8 mouse cellular contexts compared by ENCODE assay signal in the genomic region with DNA sequence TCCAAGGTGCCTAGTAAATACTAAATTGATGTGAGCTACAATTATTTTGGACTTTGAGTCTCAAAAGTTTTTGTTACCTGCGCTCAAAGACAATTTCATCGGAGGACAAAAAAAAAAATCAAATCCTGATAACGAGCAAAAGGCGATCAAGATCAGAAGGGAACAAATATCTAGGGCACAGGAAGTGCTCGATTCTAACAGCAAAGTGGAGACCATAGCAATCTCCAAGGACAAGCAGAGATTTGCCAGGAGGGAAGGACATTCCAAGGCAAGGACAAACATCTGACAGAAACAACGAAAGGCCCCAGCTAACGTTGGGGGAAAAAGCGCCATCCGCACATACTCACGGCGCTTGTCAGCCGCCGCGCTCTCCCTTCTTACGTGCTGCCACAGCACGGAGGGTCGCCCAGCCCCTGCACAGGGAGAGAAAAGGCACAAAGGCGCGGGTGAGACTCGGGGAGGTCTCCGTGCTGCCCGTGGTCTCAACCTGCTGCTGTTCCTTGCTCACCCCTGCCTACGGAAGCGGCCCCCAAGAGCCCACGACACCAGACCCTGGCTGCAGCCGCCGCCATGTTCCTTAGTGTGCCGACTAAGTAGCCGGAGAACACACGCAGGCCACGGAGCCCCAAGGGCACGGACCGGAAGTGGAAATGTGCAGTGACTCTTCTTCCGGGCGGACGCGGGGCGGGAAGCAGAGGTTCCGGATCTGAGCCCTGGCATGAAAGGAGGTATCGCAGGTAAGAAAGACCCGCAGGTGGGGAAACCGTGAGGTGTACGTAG. TPM values are rescaled to one million over a fixed set of nuclear protein-coding genes. Genes with fewer than 3 reads are reported as not detected.
DNase-seq lines count a peak whose midpoint lies in the region; ATAC-seq and TF ChIP-seq lines count a peak whose summit lies in the region.

A gene (plus strand): TSS at position 665 of the 780 bp plus-strand sequence.
A gene (minus strand): TSS at position 752 of the 780 bp plus-strand sequence.

- H3K9ac ChIP-seq in MEL (ENCODE audit: control insufficient read depth, low read depth, low read length, poor library complexity, severe bottlenecking): peak within 1 kb of the TSS; percentile 91
- H3K9ac ChIP-seq in forebrain, postnatal 0 days: peak within 1 kb of the TSS; percentile 93
- peak within 1 kb of the TSS; percentile 99 for H3K9ac ChIP-seq in lung, postnatal 0 days (replicated peaks; ENCODE audit: low read depth)

- H3K9me3 ChIP-seq in MEL (replicated peaks; ENCODE audit: insufficient read depth, low read length): no peaks in the 10 kb centered on the region
- H3K9me3 ChIP-seq in forebrain, postnatal 0 days (ENCODE audit: low read length): no peaks in the 10 kb centered on the region
- no peaks in the 10 kb centered on the region for H3K9me3 ChIP-seq in lung, postnatal 0 days (ENCODE audit: low read length)

- peak within 1 kb of the TSS; percentile 72 for H3K27ac ChIP-seq in MEL (ENCODE audit: control insufficient read depth, low read depth, low read length)
- H3K27ac ChIP-seq in cerebellum, adult 2 months (ENCODE audit: insufficient read depth, low read length): peak within 1 kb of the TSS; percentile 97
- H3K27ac ChIP-seq in forebrain, postnatal 0 days (ENCODE audit: low read depth, low read length): peak within 1 kb of the TSS; percentile 96
- peak within 1 kb of the TSS; percentile 91 for H3K27ac ChIP-seq in lung, postnatal 0 days (ENCODE audit: low read length)

- ATAC-seq in forebrain, postnatal 0 days: peak; percentile 97
- peak; percentile 96 for ATAC-seq in lung, postnatal 0 days

- peak within 1 kb of the TSS; percentile 73 for H3K4me2 ChIP-seq in forebrain, postnatal 0 days (ENCODE audit: low read depth)
- H3K4me2 ChIP-seq in lung, postnatal 0 days (replicated peaks; ENCODE audit: low read depth, low read length): peak within 1 kb of the TSS; percentile 74

- peak in 1 of 2 experiments; percentile 40; a peak in 1 of 4 replicates for TF ChIP-seq EP300 in MEL (IDR thresholded peaks at IDR 0.05; ENCODE audit: low read depth in 1 of 2, low read length in 2 of 2)
- TF ChIP-seq EP300 in lung, postnatal 0 days (IDR thresholded peaks at IDR 0.05): no peak

- peaks cover 5 to 16% of the 10 kb centered on the region in 2 experiments for H3K36me3 ChIP-seq in MEL (ENCODE audit: control insufficient read depth in 1 of 2, insufficient read depth in 2 of 2, low read length in 2 of 2)
- H3K36me3 ChIP-seq in forebrain, postnatal 0 days (ENCODE audit: insufficient read depth): peaks cover 36% of the 10 kb centered on the region
- peaks cover 5% of the 10 kb centered on the region for H3K36me3 ChIP-seq in lung, postnatal 0 days (ENCODE audit: insufficient read depth, low read length)

- no peaks in the 10 kb centered on the region for H3K27me3 ChIP-seq in MEL (ENCODE audit: control insufficient read depth in 1 of 2, insufficient read depth in 2 of 2, low read length in 2 of 2)
- no peaks in the 10 kb centered on the region for H3K27me3 ChIP-seq in cerebellum, adult 2 months (ENCODE audit: control insufficient read depth, insufficient read depth, low read length)
- H3K27me3 ChIP-seq in forebrain, postnatal 0 days (ENCODE audit: insufficient read depth, low read length): no peaks in the 10 kb centered on the region
- H3K27me3 ChIP-seq in lung, postnatal 0 days (replicated peaks; ENCODE audit: insufficient read depth, low read length): no peaks in the 10 kb centered on the region

- peaks cover 19% of the 10 kb centered on the region for H3K79me2 ChIP-seq in MEL (ENCODE audit: control insufficient read depth, insufficient read depth, low read length, poor library complexity)

- 0 out of 6 replicates have a peak, but pooled peaks of 1 of the 3 experiments have one; percentile 1 for TF ChIP-seq CTCF in MEL (IDR thresholded peaks at IDR 0.05 in 2 of 3, conservative IDR thresholded peaks at IDR 0.05 in 1 of 3; ENCODE audit: control insufficient read depth in 1 of 3, insufficient read depth in 1 of 3, low read depth in 2 of 3, low read length in 3 of 3, poor library complexity in 1 of 3, severe bottlenecking in 1 of 3)
- TF ChIP-seq CTCF in cerebellum, adult 2 months (IDR thresholded peaks at IDR 0.05; ENCODE audit: borderline replicate concordance, insufficient read depth, low read depth, low read length): no peak
- TF ChIP-seq CTCF in forebrain, postnatal 0 days (IDR thresholded peaks at IDR 0.05; ENCODE audit: low read depth): no peak
- TF ChIP-seq CTCF in lung, postnatal 0 days (IDR thresholded peaks at IDR 0.05): no peak

- peak; percentile 96 for DNase-seq in MEL (ENCODE audit: low read depth, low spot score)
- DNase-seq in cerebellum, adult 2 months: peak; percentile 89 to 92
- peak; percentile 95 for DNase-seq in forebrain, postnatal 0 days
- peak; percentile 91 for DNase-seq in heart, postnatal 4 days
- peak; percentile 71 for DNase-seq in layer of hippocampus, adult 9-10 months (ENCODE audit: low spot score)
- DNase-seq in lung, postnatal 0 days (ENCODE audit: low spot score): peak; percentile 94
- peak; percentile 82 for DNase-seq in ovary, postnatal 14 days (ENCODE audit: low spot score)
- DNase-seq in thymus, postnatal 14 days: peak; percentile 90

- no peak for TF ChIP-seq RAD21 in MEL (IDR thresholded peaks at IDR 0.05; ENCODE audit: low read depth, low read length)

- WGBS in cerebellum, adult 2 months: under 1% methylated on average over 43 of the region's 43 CpGs
- WGBS in forebrain, postnatal 0 days: 3% methylated on average over 43 of the region's 43 CpGs
- 2% methylated on average over 43 of the region's 43 CpGs for WGBS in lung, postnatal 0 days

- H3K4me1 ChIP-seq in MEL (ENCODE audit: control insufficient read depth in 1 of 2, insufficient read depth in 2 of 2, low read length in 2 of 2): peaks cover 0 to 8% of the 10 kb centered on the region in 2 experiments; a peak in 2 of 4 replicates
- peaks cover 8% of the 10 kb centered on the region for H3K4me1 ChIP-seq in cerebellum, adult 2 months (ENCODE audit: control insufficient read depth, insufficient read depth, low read length)
- peaks cover 8% of the 10 kb centered on the region for H3K4me1 ChIP-seq in forebrain, postnatal 0 days (ENCODE audit: insufficient read depth)
- peaks cover 11% of the 10 kb centered on the region; the same call in 1 of the 2 replicates for H3K4me1 ChIP-seq in lung, postnatal 0 days (ENCODE audit: insufficient read depth, low read depth, low read length)

- TF ChIP-seq POLR2A in MEL (IDR thresholded peaks at IDR 0.05; ENCODE audit: control insufficient read depth in 1 of 2, insufficient read depth in 1 of 2, low read depth in 1 of 2, low read length in 2 of 2, poor library complexity in 1 of 2): peak; percentile 96 to 97
- peak; percentile 90 for TF ChIP-seq POLR2A in cerebellum, adult 2 months (IDR thresholded peaks at IDR 0.05; ENCODE audit: borderline replicate concordance, insufficient read depth, low read length)

- peak within 1 kb of the TSS; percentile 74 to 91 for H3K4me3 ChIP-seq in MEL (ENCODE audit: control insufficient read depth in 1 of 2, insufficient read depth in 1 of 2, low read depth in 2 of 2, low read length in 2 of 2)
- H3K4me3 ChIP-seq in cerebellum, adult 2 months (replicated peaks; ENCODE audit: insufficient read depth, low read depth, low read length): peak within 1 kb of the TSS; percentile 99
- H3K4me3 ChIP-seq in forebrain, postnatal 0 days (ENCODE audit: low read depth, low read length): peak within 1 kb of the TSS; percentile 83
- H3K4me3 ChIP-seq in lung, postnatal 0 days (ENCODE audit: low read depth, low read length): peak within 1 kb of the TSS; percentile 93

TF ChIP-seq in MEL, 35 proteins besides CTCF, POLR2A, EP300 and RAD21 (continues in another document):
- TF ChIP-seq MAX (IDR thresholded peaks at IDR 0.05; ENCODE audit: low read length) (peak; percentile 48; the same call in 1 of the 2 replicates), GATA1 (IDR thresholded peaks at IDR 0.05; ENCODE audit: low read depth, low read length) (peak; percentile 74), GABPA (IDR thresholded peaks at IDR 0.05; ENCODE audit: low read depth, low read length) (no peak), CHD2 (IDR thresholded peaks at IDR 0.05; ENCODE audit: low read length) (no peak), NELFE (IDR thresholded peaks at IDR 0.05; ENCODE audit: low read depth, low read length) (peak; percentile 94), TAL1 (IDR thresholded peaks at IDR 0.05; ENCODE audit: low read length) (no peak), SIN3A (IDR thresholded peaks at IDR 0.05; ENCODE audit: low read length) (peak; percentile 89), NRF1 (IDR thresholded peaks at IDR 0.05; ENCODE audit: insufficient read depth, low read depth, low read length, poor library complexity, severe bottlenecking) (no peak), ZNF384 (IDR thresholded peaks at IDR 0.05; ENCODE audit: low read depth, low read length) (peak; percentile 71), ZKSCAN1 (IDR thresholded peaks at IDR 0.05; ENCODE audit: low read depth, low read length) (no peak), MEF2A (IDR thresholded peaks at IDR 0.05; ENCODE audit: extremely low read depth, insufficient replicate concordance, low read depth, low read length, poor library complexity, severe bottlenecking) (no peak), POLR2AphosphoS2 (IDR thresholded peaks at IDR 0.05; ENCODE audit: low read length) (peak; percentile 94), UBTF (IDR thresholded peaks at IDR 0.05; ENCODE audit: borderline replicate concordance, insufficient read depth, low read depth, low read length) (0 out of 2 replicates have a peak, but pooled peaks have one; percentile 40)

RNA-seq across cellular contexts. Expression of the first gene that starts in this region (rescaled TPM):
- 18.0 and 21.9 TPM in 2 replicates for total RNA-seq in MEL (2012; rRNA removed)
- 10 to 100 TPM in 1 of 2 experiments, not detected in 1; 23.1 TPM for polyA plus RNA-seq in MEL (2012; ENCODE audit: insufficient read depth in 1 of 2, insufficient read length in 2 of 2, low read depth in 1 of 2, low replicate concordance in 2 of 2, missing spikeins in 1 of 2)
- polyA plus RNA-seq in cerebellum, adult 2 months (2012; rRNA removed): 33.1 and 33.7 TPM in 2 replicates
- 49.5 and 59.4 TPM in 2 replicates for total RNA-seq in forebrain, postnatal 0 days (2014; rRNA removed)
- polyA plus RNA-seq in forebrain, postnatal 0 days (2015; fragmentation: Nextera tagmentation; extraction: Ambion mirVana): 54.3 and 60.3 TPM in 2 replicates
- total RNA-seq in heart, postnatal 4 days (2021): 10 to 100 TPM; 18.2 to 18.8 TPM
- 18.1 and 21.3 TPM in 2 replicates for polyA plus RNA-seq in lung, postnatal 0 days (2015; fragmentation: Nextera tagmentation; extraction: Ambion mirVana)

RNA-seq across cellular contexts. Expression of the second gene that starts in this region (rescaled TPM):
- 134 and 137 TPM in 2 replicates for total RNA-seq in MEL (2012; rRNA removed)
- 100 to 1,000 TPM in 1 of 2 experiments, not detected in 1; 193 TPM for polyA plus RNA-seq in MEL (2012; ENCODE audit: insufficient read depth in 1 of 2, insufficient read length in 2 of 2, low read depth in 1 of 2, low replicate concordance in 2 of 2, missing spikeins in 1 of 2)
- polyA plus RNA-seq in cerebellum, adult 2 months (2012; rRNA removed): 278 and 280 TPM in 2 replicates
- 156 and 190 TPM in 2 replicates for total RNA-seq in forebrain, postnatal 0 days (2014; rRNA removed)
- 248 and 283 TPM in 2 replicates for polyA plus RNA-seq in forebrain, postnatal 0 days (2015; fragmentation: Nextera tagmentation; extraction: Ambion mirVana)
- total RNA-seq in heart, postnatal 4 days (2021): 100 to 1,000 TPM; 538 to 543 TPM
- 146 and 159 TPM in 2 replicates for polyA plus RNA-seq in lung, postnatal 0 days (2015; fragmentation: Nextera tagmentation; extraction: Ambion mirVana)

Comparison
In these comparisons a context has a peak if more than half of its experiments do, and no peak if none do; other contexts are left out.
1. Peak in every context shown above with its lines: DNase-seq, ATAC-seq, H3K4me3 ChIP-seq and H3K27ac ChIP-seq.